Mouse (Mus musculus): ENCODE measurements around the gene Capn11. TPM values are rescaled to one million over a fixed set of nuclear protein-coding genes. Genes with fewer than 3 reads are reported as not detected.

Gene Capn11
- total RNA-seq, 2 experiments from 2014 or later = 0.17 to 0.57 TPM

DNA sequence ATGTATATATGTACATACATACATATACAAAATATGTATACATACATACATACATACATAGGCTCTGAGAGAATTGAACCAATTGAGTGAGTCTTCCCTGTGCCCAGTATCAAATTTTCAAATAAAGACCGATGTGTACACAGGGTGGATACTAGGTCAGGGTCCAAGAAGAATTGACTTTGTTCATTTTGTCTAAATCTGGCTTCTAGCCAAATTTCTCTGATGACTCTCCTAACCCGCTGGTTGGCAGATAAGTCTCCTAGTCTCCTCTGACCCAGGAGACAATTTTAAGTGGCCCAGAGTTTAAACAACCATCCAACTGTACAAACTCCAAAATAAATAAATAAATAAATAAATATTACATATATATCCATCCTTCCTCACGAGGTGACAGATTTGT is 60.2 kb downstream of the Capn11 start:
- peak in 1 of 2 experiments; percentile 8 for DNase-seq

DNA sequence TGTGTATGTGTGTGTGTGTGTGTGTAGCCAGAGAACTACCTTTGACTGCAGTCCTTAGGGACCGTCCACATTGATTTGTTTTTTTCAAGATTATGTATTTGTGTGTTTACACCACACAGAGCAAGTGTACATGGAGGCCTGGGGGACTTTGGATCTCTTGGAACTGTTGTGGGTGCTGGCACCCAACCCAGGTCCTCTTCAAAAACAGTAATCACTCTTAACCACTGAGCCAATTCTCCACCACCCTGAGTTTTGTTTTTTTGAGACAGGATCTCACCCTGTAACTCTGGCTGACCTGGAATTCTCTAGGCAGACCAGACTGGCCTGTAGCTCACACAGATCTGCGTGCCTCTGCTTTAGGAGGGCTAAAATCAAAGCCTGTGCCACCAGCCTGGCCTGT is 60.7 kb downstream of the Capn11 start:
- DNase-seq = peak in 1 of 2 experiments; percentile 32

DNA sequence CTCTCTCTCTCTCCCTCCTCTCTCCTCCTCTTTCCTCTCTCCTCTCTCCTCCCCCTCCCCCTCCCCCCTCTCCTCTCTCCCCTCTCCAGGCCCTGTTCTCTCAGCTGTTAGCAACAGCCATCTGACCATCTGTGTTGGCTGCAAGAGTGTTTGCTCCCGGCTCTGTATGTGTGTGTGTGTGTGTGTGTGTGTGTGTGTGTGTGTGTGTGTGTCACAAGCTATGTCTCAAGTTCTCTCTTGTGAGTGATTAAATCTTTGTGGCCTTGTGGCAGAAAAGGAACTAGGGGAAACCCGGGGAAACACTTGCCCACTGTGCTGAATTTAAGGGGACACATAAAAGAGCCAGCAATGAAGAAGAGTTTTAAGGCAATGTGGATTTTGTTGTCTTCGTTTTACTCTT is 61.3 kb downstream of the Capn11 start:
- DNase-seq = peak; percentile 68 to 69

DNA sequence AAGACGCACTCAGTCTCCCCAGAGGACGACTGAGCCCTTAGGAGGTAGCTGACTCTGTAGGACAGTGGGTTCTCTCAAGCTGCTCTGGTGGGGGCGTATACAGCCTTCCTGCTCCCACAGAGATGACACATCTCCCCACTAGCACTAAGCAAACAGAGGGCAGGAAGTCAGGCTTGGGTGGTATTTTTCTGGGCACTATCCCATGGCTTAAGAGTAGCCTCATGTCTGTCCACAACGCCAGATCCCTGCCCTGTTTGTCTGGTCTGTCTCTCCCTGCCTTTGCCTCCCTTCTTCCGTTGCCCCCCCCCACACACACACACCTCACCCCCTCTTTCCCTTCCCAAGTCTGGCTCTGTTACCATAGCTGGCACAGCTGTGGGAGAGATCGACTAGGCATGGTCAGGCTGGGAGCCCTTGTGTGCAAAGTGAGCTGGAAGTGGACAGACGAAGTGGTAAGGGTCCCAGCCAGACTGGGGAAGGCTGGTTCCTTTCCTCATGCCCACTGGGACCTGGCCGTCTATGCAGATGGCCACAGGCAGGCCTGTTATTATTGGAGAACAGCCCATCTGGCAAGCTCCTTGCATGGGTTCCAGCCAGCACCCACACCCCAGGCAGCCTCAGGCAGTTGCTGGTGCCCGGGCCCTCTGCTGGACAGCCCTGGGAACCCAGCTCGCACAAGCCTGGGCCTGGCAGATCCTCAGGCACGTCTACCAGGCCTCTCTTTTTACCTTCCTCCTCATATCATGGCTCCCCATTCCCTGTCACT is 62.3 kb downstream of the Capn11 start:
- DNase-seq = peak; percentile 86 to 91

DNA sequence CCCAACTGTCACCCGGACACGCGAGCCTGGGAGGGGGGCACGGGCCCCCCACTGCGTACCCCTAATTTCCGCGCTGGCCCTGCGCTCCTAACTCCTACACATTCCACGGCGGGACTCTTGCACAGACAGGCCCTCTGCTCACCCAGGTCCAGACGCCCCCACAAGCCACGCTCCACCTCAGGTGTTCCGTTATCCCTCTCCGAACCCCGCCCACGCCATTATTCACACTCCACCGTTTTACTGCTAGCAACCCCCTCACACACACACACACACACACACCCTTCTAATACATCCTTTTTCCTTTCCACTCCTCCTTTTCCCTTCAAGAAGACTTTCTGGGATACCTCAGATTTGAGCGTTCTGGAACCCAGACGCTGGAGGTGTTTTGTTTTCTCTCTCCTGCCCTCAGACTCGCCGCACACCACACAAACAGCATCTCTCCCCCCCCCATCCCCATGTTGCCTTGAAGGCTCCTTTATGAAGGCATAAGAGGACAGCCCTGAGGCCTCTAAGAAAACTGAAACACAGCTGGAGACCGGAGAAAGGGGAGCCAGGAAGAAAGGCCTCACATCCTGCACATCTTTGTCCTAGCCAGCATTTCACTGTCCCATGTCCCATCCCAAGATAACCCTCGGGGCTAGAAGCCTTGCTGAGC is 63.3 kb downstream of the Capn11 start:
- DNase-seq = no peak

DNA sequence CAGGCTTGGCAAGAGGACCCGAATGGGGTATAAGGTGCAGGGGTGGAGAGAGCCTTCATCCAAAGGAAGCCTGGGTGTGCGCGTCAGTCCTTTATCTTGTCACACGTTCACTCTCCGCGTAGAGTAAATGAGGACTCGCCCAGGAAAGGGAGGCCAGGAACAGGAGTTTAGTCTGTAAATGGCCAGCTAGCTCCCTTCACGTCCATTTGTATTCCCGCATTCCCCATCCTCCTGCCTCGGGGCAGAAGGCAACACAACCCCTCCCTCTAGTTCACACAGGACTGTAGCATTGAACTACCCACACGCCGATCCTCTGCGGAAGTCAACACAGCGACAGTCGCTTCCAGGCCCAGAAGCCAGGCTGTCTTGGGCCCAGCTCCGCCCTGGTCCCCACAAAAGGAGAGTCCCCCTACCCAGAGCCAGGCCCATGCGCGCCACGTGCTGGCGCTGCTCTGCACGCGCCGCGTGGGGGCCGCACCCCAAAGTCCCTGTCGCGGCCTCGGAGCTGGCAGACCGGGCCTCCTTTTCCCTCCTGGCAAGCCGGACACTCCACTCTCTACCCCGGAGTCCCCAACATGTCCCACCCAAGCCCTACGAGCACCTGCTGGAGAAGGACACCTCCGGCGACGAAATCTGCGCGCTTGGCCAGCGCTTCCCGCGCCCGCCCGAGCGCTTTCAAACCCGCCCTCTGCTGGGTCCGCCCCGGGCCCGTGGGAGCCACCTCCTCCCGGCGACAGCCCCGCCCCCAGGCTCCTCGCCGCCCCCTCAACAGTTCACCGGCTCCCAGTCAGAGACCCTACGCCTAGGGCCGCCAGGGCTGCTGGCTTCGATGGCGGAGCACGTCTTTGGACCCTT is 64.0 kb downstream of the Capn11 start:
- peak; percentile 87 to 89 for DNase-seq

DNA sequence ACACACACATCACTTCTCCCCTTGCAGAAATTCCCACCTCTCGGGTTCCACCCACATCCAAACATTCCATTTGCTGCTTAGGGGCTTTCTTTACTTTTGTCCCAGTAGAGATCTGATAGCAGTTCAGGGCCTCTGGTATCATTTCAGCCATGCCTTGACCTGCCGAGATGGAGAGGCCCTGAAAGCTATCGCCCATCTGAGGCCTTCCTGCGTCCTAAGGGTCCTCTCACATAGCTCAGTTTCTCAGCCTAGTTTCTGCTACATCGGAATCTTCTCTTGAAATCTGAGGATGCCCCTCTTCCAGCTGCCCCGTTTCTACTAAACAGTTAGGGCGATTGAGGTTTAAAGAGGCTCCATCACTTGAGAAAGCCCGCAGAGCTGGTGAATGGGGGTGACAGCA is 64.9 kb downstream of the Capn11 start:
- no peak for DNase-seq

DNA sequence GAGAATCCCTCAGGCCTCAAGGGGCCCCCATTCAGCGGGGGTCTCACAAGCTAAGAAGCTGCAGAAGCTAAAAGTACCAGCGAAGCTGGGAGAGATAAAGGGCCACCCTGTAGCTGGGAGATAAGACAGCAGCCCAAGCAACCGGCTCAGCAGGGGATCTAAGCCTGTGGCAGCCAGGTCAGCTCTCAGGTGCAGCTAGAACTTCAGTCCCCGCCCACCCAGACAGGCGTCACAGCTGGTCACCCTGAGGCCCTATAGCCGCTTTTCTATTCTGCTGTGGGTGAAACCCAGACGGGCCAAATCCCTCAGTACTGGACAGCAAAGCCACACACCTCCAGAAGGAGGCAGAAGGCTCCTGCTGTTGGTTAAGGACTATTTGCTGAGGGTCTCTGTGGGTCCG is 65.6 kb downstream of the Capn11 start:
- no peak for DNase-seq

DNA sequence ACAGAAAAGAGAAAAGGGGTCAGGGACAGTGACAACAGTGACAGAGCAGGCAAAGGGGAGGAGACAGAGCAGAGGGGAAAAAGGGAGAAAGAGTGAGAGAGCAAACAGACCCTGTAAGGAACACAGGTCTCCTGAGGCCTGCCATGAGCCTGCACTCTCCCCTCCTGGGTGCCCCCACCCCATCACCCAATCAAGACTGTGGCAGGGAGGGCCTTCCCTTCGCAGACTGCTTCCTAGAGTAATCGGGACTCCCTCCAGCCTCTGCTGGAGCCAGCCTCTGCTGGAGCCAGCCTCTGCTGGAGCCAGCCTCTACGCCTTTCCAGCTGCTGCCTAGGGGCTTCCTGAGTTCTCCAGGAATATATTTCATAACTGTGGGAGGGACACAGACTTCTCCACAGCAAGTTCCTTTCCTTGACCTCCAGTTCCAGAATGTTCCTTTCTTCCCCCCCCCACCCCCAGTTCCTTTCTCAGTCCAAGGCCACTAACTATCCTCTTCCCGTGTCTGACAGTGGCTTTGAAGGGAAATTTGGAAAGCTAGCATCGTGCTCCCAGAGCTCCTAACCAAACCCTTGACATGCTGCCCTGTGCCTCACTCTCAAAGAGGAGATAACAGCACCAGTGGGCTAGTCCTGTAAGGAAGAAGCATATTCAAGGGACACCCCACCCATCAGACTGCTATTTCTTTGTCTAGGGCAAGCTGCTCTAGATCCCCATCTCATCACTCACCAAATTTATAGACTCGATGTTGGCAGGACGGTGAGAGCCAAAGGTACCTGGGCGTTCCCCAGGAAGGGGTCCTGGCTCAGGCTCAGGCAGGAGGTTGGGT is 66.3 kb downstream of the Capn11 start:
- peak; percentile 76 to 80 for DNase-seq

DNA sequence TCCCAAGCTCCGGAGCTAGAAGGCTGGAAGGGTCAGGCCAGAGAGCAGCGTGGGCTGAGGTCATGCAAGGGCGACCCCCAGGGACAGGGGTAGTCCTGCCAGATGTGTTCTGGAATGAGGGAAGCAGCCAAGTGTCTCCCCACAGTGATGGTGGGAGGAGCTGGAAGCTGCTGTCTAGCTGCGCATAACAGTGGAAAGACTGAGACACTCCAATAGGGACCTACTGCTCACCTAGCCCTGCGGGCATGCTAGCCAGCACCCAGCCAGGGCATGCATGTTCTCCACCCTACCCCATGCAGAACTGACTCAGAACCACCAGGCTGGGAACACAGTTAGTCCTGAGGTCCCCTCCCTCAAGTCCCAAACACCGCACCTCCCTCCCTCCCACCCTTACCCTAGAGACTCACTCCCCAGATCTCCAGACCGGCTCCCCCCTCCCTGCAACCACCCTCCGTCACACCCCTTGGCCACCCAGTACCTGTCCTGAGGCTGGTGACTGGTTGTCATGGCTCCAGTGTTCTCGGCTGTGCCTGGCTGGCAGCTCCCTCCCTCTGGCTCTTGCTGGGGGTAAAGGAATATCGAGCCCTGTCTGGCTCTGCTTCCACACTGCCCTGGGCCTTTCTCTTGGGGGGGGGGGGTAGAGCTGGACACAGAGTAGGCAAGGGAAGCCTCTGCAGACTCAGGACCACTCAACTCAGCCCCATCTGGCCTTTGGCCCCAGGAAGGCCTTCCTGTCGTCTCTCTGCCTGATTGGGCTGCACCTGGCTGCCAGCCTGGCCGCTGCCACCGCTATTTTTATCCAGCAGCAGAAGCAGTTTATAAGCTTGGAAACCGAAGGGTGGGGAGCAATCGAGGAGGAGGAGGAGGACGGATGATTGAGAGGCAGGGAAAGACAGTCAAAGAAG is 67.2 kb downstream of the Capn11 start:
- peak; percentile 85 to 86 for DNase-seq

DNA sequence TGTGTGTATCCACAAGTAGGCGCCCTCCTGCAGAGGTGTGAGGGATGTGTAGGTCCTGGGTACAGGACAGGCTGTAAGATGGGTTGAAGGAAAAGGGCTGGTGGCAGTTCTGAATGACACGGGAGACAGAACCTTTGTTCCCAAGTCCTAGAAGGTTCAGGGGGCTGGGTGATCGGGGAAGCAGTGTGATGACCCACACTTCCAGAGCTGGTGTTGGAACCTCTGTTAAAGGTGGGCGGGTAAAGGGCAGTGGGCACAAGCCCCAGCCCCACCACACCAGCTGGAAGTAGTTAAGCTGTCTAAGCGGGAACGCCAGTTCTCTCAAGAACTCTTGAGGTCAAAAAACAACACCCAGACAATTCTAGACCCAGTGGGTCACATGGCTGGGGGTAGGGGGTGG is 68.7 kb downstream of the Capn11 start:
- no peak for DNase-seq

DNA sequence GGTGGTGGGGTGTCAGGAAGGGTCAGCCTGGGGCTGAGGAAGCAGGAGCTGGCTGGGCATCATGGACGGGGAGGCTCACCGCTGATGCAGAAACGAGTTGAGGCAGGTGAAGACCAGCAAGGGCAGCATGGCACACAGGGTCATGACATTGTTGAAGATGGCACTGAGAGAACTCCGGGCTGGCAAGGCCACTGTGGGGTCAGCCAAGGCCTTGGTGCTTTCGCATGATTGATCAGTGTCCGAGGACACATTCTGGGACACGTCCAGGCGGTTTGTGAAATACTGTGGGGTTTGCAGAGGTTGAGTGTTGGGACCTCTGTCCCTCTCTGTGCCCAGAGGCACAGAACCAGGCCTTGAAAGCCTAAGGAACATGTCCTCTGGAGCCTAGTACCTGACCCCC is 69.3 kb downstream of the Capn11 start:
- DNase-seq = no peak

DNA sequence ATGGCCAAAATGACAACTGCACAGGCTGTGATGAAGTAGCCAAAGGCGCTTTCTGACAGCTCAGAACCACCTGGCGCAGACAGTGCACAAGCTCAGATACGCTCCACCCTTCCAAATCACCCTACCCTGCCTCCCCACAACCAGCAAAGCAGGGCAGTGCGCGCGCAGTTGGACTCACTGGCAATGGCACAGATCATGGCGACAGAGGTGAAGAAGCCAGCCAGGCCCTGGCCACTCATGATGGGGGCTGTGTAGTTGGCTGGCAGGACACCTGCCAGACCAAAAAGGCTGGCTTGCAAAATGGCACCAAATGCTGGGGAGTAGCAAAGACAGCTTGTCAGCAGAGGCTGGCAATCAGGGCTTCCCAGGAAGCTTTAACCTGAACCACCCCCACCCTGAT is 69.9 kb downstream of the Capn11 start:
- DNase-seq = no peak

DNA sequence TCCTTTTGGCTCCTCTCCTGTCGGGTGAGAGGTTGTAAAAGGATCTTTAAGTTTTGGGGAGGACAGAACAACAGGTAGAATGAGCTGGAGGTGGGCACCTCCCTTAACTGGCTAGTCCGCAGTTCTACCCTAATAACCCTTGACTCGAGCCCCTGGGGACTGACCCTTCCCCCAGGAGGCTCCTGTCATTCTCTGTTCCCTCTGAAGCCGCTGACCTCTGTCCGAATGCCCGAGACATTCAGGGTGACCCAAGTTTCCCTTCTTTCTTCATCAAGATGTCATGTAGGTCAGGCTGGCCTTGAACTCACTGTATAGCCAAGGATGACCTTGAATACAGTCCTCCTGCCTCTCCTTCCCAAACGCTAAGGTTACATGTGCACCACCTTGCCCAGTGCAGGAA is 70.8 kb downstream of the Capn11 start:
- DNase-seq = no peak

DNA sequence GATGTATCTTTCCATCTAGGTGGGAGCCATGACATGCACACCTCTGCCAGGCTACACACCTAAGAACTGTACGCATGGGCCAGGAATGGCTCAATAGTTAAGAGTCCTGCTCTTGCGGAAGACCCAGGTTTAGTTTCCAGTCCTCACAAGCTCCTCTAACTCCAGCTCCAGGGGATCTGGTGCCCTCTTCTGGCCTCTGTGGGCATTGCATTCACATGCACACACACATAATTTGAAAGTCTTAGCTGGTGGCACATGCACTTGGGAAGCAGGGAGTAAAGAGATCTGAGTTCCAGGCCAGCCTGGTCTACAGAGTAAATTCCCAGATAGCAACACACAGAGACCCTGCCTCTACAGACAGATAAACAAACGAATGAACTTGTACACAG is 72.7 kb downstream of the Capn11 start:
- no peak for DNase-seq

DNA sequence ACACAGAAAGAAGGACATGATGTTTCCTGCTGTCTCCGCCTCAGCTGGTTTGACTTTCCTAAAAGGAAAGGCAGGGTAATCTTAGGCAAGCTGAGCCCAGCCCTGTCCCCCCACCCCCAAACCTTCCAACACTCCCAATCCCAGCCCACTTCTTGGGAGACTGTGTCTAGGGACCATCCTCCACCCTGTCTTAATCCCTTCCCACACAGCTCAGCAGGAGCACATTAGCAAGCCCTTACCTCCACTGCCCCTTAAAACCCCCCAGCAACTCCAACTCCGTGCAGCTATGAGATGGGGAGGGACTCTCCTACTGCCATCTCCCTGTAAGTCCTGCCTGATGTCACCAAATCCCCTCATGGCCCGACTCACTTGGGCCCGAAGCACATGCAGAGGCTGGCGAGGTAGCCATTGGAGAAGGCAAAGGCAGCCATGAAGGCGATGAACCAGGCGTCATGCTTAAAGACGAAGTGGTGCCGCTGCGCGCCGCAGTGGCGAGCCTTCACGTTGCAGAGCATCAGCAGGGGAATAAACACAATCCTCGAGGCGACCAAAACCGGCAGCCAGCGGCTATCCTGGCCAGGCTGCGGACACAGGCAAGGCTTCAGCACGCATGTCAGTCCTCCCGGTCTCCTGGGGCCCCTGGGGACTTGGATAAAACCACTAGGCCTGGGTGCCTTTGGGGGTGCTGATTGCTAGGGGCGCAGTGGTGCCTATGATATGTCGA is 73.2 kb downstream of the Capn11 start:
- no peak for DNase-seq

DNA sequence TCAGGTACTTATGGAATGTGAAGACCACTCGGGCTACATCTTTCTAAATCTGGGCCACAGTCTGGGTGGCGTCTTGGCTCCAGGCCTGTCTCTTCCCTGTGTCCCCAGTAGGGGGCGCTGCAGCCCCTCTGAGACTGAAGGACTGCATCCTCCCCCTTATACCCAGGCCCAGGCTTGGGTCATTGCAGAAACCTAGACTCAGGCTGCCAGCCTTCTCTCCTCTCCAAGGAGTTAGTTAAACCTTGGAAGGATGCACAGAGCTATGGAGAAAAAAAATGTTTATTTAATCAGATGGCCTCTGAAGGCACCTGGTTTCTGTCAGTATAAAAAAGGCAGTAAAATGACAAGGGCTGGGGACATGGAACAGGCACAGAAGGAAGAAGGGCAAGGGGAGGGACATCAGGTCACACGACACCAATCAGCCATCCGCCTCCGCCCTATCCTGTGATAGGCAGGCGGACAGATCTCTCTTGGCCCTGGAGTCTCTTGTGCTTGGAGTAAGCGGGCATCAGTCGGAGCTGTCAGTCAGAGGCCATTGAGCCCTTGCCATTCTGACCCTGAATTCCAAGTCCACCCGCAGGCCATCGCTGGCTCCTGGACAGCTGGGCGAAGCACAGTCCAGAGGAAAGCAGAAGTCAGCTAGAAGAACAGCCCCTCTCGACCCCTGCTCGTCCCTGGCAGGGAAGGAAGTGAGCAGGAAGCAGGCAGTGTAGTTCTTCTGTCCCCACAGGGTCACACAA is 74.0 kb downstream of the Capn11 start:
- peak; percentile 89 to 92 for DNase-seq

DNA sequence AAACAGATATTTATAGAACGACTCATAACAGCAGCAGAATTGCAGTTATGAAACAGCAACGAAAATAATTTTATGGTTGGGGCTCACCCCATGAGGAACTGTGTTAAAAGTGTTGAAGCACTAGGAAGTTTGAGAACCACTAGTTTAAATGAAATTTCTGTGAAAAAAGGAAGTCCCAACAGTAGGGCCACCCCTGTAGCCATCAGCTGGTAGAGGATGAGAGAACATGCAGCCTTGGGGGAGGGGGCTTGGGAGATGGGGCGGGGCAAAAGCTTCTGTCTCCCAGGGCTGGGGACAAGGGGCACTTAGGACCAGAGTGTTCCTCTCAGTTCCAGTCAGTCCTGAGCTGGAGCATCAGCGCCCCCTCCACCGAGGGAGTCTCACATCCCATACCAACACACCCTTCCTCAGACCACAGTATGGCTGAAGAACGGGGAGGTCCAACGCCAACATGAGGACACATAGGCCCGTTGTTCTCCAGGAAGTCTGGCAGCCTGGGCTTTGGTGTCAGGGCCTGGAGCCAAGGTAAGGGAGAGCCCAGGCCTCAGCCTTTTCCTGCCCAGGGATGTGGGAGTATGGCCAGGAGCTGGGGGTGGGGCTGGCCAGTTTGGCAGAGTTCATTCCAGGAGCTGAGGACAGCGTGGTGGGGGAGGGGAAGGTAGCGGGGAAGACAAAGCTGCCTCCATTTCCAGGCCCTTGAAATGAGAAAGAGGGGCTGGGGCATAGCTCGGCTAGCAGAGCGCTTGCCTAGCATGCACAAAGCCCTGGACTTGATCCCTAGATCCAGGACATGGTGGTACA is 74.8 kb downstream of the Capn11 start:
- peak; percentile 94 to 96 for DNase-seq
